Mouse (Mus musculus) stomach, embryonic 14.5 days (tissue): ENCODE measurements at regions not wholly inside any gene's neighbourhood (a gene's known extent, or its start where the extent isn't known, plus 50 kb on each side); places are given as distances from the start of the nearest gene placed in this dataset.

ENCODE experiments used
- ATAC-seq: fragments of 200-750 bp; cut with Nextera tagmentation; 2 replicates; pipeline ENCODE4 v1.8.0; 2017; ENCODE audit warnings: low read depth, moderate TSS enrichment; ENCODE audit not compliant: insufficient number of reproducible peaks, insufficient read depth, low FRiP score
- H3K27ac ChIP-seq: fragments of 300-500 bp; sonication (generic); 2 replicates; pipeline ENCODE4 v1.5.1; 2014; ENCODE audit warnings: mild to moderate bottlenecking, low read length, moderate library complexity, mixed read lengths
- H3K27me3 ChIP-seq: fragments of 300-500 bp; sonication (generic); 2 replicates; pipeline ENCODE4 v1.6.1; 2014; ENCODE audit warnings: low read length, control low read depth, mixed read lengths; ENCODE audit not compliant: control insufficient read depth, insufficient read depth
- H3K36me3 ChIP-seq: fragments of 300-500 bp; sonication (generic); 2 replicates; pipeline ENCODE4 v1.6.1; 2014; ENCODE audit warnings: mild to moderate bottlenecking, control low read depth, low read length, moderate library complexity, mixed read lengths; ENCODE audit not compliant: control insufficient read depth, insufficient read depth
- H3K4me1 ChIP-seq: fragments of 300-500 bp; sonication (generic); 2 replicates; pipeline ENCODE4 v1.6.1; 2014; ENCODE audit warnings: low read length, control low read depth, mixed read lengths; ENCODE audit not compliant: control insufficient read depth, insufficient read depth
- H3K4me2 ChIP-seq: fragments of 300-500 bp; sonication (generic); replicated peaks from 2 replicates; pipeline ENCODE4 v1.6.1; 2014; ENCODE audit warnings: low read depth, low read length, control low read depth
- H3K4me3 ChIP-seq: fragments of 300-500 bp; sonication (generic); 2 replicates; pipeline ENCODE4 v1.5.1; 2014; ENCODE audit warnings: low read depth, low read length, control low read depth
- H3K9ac ChIP-seq: fragments of 300-500 bp; sonication (generic); replicated peaks from 2 replicates; pipeline ENCODE4 v1.6.1; 2014; ENCODE audit warnings: low read depth, mild to moderate bottlenecking, control low read depth, low read length, moderate library complexity, mixed read lengths
- H3K9me3 ChIP-seq: fragments of 300-500 bp; sonication (generic); 2 replicates; pipeline ENCODE4 v1.6.1; 2016; ENCODE audit warnings: low read depth, low read length, control low read depth; ENCODE audit not compliant: control insufficient read depth
- WGBS: fragments of 180-500 bp; shearing (Covaris S2); extraction: QIAGEN DNeasy Blood & Tissue Kit; methylation state at CpG from one replicate; pipeline ENCODE4 v1.1.7; 2014; 5-methylcytosine and 5-hydroxymethylcytosine counted together

DNA sequence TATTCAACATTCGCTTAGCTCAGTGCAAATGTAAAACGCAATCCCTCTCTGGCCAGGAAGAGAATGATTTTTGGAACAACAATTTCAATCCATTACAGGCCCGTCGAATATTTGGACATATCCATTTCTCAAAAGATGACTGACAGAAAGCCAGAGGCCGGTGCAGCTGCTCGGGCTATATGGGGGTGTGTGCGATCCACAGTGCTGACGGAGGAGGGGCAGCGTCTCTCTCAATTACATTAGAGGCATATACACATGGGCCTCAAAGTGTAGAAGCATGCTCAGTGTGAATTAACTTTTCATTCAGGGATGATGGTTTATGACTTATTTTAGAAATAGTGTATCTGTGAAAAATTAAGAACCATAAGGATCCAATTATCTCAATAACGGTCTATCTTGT lies 483.4 kb upstream of the Cdh4 start:
- Histone ChIP-seq H3K4me3 (no peak overlapping the region), H3K27me3 (no peaks in the 10 kb centered on the region), H3K4me1 (no peaks in the 10 kb centered on the region), H3K36me3 (no peaks in the 10 kb centered on the region), H3K9ac (no peak overlapping the region), H3K9me3 (no peaks in the 10 kb centered on the region), H3K27ac (no peak overlapping the region), H3K4me2 (no peak overlapping the region)
- WGBS, result 69% methylated on average over 10 of the region's 10 CpGs
- no peak for ATAC-seq

DNA sequence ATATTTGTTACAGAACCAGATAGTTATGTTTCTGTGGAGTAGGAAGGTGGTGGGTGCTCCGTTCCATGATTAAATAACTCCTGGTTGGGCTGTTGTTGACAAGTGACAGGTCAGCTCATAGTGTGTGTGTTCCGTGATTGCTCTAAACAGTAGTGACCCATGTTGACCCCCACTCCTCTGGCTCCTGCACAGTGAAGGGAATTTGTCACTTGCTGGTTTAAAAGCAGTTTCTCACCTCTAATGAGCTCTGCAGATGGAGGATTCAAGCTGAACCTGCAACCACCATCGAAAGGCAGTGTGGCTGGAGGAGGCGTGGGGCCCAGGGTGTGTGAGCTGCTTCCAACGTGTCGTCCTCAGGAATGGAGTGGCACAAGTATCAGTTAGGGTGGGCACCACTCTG lies 482.6 kb upstream of the Cdh4 start:
- H3K4me1 ChIP-seq, result no peaks in the 10 kb centered on the region
- no peak overlapping the region for H3K27ac ChIP-seq
- no peak overlapping the region for H3K4me3 ChIP-seq
- no peak overlapping the region for H3K4me2 ChIP-seq
- ATAC-seq, result no peak
- H3K27me3 ChIP-seq, result no peaks in the 10 kb centered on the region
- 34% methylated on average over 6 of the region's 6 CpGs for WGBS
- H3K36me3 ChIP-seq, result no peaks in the 10 kb centered on the region
- no peaks in the 10 kb centered on the region for H3K9me3 ChIP-seq
- no peak overlapping the region for H3K9ac ChIP-seq

DNA sequence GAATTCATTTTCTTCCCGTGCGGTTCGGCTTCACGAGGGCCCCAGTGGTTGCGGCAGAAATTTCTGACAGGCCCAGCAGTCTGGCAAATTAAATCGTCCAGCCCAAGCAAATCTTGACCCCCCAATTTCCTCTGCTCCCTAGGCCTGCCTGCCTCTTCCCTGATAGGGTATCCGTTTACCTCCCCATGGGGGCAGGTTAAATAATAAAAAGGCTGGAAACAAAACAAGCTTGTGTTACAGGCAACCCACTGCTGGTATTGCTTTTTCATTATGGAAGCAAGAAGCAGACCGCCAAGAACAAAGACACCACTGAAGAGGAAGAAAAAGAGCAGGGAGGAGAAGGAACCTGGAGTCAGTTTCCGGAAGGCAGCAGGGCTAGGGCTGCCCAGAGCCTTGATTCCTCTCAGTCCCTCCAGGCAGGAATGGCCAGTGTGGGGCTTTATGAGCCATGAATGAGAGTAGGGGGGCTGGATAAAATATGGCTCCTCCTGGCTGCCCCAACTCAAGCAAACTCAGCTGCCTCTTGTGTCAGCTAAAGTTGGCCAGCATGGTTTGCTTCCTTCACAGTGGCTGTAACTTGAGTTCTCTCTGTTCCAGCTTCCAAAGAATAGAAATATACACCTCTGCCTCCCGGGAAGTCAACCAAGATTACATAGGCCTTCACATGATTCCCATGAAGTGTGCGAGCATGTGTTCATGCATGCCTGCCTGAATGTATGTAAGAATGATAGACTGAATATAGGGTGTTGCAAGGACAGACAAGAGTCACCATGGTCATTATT lies 474.5 kb upstream of the Cdh4 start:
- H3K27ac ChIP-seq, result no peak overlapping the region

DNA sequence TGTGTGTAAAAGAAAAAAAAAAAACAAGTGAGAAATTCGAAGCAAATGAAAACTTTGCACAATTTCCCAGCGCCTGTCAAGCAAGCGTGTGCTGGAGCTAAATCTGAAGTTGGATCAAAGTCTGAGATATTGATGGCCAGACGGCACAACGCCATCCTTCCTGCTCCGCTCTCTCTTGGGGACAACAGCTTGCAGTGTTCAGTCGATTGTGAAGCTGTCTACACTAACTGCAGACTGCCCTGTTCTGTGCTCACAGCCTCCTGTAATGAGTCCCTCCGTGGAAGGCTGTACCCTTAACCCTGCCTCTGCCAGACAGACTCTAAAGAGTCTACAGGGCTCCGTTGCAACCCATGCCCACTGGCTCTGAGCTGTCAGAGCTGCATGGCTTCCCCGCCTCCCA lies 472.5 kb upstream of the Cdh4 start:
- H3K27me3 ChIP-seq, result no peaks in the 10 kb centered on the region
- no peak overlapping the region for H3K9ac ChIP-seq
- H3K27ac ChIP-seq, result no peak overlapping the region
- no peak for ATAC-seq
- H3K4me1 ChIP-seq, result no peaks in the 10 kb centered on the region
- H3K4me3 ChIP-seq, result no peak overlapping the region
- no peak overlapping the region for H3K4me2 ChIP-seq
- H3K36me3 ChIP-seq, result no peaks in the 10 kb centered on the region
- no peaks in the 10 kb centered on the region for H3K9me3 ChIP-seq
- 66% methylated on average over 10 of the region's 10 CpGs for WGBS

More for the DNA sequence above, 474.5 kb upstream of the Cdh4 start:
- ATAC-seq, result no peak
- H3K36me3 ChIP-seq, result no peaks in the 10 kb centered on the region
- no peaks in the 10 kb centered on the region for H3K27me3 ChIP-seq
- no peak overlapping the region for H3K9ac ChIP-seq
- no peaks in the 10 kb centered on the region for H3K4me1 ChIP-seq
- no peak overlapping the region for H3K4me3 ChIP-seq
- H3K4me2 ChIP-seq, result no peak overlapping the region
- H3K9me3 ChIP-seq, result no peaks in the 10 kb centered on the region
- 77% methylated on average over 11 of the region's 11 CpGs for WGBS

DNA sequence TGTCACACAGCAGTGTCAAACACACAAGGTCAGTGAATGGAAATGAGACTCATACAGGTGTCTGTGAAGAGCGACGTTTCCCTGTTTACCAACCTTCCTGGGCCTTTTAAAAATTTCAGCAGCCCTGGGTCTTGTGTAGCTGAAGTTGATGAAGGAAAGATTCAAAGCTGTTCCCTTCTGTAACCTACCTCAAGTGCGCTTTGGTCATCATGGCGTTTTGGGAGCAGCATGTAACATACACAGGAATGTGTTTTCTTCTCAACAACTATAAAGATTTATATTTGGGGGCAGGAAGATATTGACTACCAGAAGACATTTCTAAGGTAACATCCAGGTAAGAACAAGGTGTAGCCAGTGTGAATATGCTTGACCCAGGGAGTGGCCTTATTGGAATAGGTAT lies 466.9 kb upstream of the Cdh4 start:
- H3K4me2 ChIP-seq, result no peak overlapping the region
- no peaks in the 10 kb centered on the region for H3K9me3 ChIP-seq
- H3K4me3 ChIP-seq, result no peak overlapping the region
- H3K9ac ChIP-seq, result no peak overlapping the region
- H3K36me3 ChIP-seq, result no peaks in the 10 kb centered on the region
- H3K27me3 ChIP-seq, result no peaks in the 10 kb centered on the region
- H3K27ac ChIP-seq, result no peak overlapping the region
- 88% methylated on average over 4 of the region's 4 CpGs for WGBS
- H3K4me1 ChIP-seq, result no peaks in the 10 kb centered on the region
- no peak for ATAC-seq

DNA sequence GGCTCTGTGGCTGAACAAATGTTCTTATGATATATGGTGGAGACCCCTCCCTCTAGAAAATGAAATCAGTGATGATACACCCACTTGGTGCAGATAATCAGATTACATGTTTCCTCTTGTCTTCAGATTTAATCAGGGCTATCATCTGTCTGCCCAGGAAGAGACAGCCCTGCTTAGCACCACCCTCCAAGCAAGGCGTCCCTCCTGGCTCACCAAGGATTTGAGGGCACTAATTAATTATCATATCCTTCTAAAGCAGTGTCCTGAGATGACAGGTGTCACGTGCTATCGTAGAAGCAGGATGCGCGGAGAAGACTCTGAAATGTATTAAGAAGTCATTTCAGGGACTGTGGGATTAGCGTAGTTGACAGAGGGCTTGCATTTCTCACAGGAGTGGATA lies 466.2 kb upstream of the Cdh4 start:
- WGBS, result 73% methylated on average over 6 of the region's 6 CpGs
- no peak for ATAC-seq
- no peaks in the 10 kb centered on the region for H3K36me3 ChIP-seq
- no peaks in the 10 kb centered on the region for H3K4me1 ChIP-seq
- no peak overlapping the region for H3K4me3 ChIP-seq
- H3K27me3 ChIP-seq, result no peaks in the 10 kb centered on the region
- H3K4me2 ChIP-seq, result no peak overlapping the region
- H3K9me3 ChIP-seq, result no peaks in the 10 kb centered on the region
- H3K27ac ChIP-seq, result no peak overlapping the region
- H3K9ac ChIP-seq, result no peak overlapping the region

DNA sequence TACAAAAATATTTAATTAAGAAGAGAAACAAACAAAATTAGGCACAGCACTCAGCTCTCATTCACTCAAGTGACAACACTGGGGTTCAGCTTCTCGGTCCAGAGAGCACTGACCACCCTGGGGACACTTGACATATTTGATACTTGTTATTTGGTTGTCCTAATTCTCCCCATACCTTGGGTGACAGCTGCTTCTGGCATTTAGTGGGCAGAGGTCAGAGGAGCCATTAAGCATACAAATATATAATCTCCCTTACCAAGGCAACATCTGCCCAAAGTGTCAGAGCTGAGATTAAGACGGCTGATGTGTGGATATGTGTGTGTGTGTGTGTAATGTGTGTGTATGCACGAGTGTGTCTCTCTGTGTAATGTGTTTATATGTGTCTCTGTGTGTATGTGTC lies 465.7 kb upstream of the Cdh4 start:
- no peak overlapping the region for H3K27ac ChIP-seq
- 73% methylated on average over 3 of the region's 3 CpGs for WGBS
- H3K4me2 ChIP-seq, result no peak overlapping the region
- H3K9ac ChIP-seq, result no peak overlapping the region
- H3K27me3 ChIP-seq, result no peaks in the 10 kb centered on the region
- no peaks in the 10 kb centered on the region for H3K4me1 ChIP-seq
- H3K4me3 ChIP-seq, result no peak overlapping the region
- H3K9me3 ChIP-seq, result no peaks in the 10 kb centered on the region
- ATAC-seq, result no peak
- no peaks in the 10 kb centered on the region for H3K36me3 ChIP-seq

DNA sequence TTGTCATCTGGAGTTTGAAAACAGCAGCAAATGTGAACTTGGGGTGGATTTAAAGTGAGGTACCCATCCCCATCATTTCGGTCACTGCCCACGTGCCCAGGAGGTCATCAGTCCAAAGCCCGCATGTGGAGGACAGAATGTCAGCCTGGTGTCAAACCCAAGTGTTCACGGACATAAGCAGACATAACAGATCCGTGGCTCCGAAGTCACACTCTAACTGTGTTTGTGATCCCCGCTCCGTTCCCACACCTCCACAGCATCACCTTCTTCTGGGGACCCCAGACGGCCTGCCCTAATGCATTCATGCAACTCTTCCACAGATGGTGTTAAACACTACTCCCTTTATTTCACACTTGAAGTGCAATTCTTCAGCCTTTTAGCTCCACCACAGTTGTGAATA lies 462.8 kb upstream of the Cdh4 start:
- H3K4me2 ChIP-seq, result no peak overlapping the region
- no peak overlapping the region for H3K9ac ChIP-seq
- peaks cover 3% of the 10 kb centered on the region; the same call in 1 of the 2 replicates for H3K4me1 ChIP-seq
- WGBS, result 92% methylated on average over 9 of the region's 9 CpGs
- no peak for ATAC-seq
- no peaks in the 10 kb centered on the region for H3K9me3 ChIP-seq
- H3K4me3 ChIP-seq, result no peak overlapping the region
- no peak overlapping the region for H3K27ac ChIP-seq
- H3K36me3 ChIP-seq, result no peaks in the 10 kb centered on the region
- H3K27me3 ChIP-seq, result no peaks in the 10 kb centered on the region
